Mouse (Mus musculus): ENCODE data around the gene Fcamr.
A peak's percentile ranks its signal among the peaks of the same experiment; 100 is the strongest.

Fcamr gene

DNA sequence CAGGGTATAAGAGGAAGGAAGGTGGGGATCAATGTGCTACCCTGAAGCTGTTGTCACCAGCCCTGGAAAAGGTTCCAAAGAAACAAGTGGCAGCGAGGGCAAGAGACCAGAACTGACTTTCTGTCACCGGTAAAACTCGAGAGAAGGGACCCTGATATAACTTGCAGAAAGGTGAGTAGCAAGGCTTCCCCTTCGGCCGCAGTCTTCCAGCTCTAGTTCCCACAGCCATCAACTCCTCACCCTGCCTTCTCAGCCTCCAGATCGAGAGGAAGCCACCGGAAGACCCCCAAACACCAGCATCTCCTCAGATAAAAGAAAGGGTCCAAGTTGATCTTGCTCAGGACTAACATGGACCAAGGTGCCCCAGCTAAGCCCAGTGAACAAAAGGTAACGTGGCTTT is at the start of gene Fcamr:
Gene Fcamr, plus strand, starts transcription at position 301 of the 400 bp plus-strand sequence.
- no peak for DNase-seq (ENCODE audit: low spot score)

DNA sequence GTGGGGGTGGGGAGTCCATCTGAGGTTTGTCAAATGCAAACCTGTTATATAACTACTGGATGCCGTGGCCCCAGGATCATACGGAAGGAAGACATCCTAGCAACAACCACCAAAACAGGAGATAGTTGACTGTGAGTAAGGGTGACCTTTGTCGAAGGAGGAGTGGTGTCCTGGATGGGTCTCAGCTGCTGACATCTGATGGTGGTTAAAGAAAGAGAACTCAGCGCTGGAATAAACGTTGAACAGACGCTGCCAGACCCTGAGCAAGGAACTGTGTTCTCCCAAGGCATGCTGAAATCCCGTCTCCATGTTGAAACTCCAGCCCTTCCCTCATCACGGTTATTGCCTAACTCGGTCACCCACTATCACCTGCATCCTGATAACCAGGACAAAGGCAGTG is 41.0 kb upstream of the Fcamr start:
- DNase-seq (ENCODE audit: low spot score), result no peak

DNA sequence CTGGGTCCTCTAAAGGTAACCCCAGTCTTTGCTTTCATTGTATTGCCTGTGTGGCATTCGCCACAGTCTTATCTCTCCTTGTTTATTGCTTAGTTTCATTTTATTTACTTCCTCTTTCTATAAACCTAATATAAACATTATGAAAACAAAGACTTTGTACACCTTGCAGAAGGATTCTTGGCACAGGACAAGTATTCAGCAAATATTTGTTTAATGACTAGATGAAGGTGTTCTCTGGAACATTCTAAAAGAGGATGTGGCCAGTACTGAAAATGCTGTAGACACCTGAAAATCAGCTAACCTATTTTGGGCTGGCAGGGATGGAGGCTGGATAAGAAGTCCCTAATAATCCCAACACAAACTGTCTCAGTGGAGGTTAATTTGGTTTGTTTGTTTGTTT is 39.1 kb upstream of the Fcamr start:
- DNase-seq (ENCODE audit: low spot score), result no peak

DNA sequence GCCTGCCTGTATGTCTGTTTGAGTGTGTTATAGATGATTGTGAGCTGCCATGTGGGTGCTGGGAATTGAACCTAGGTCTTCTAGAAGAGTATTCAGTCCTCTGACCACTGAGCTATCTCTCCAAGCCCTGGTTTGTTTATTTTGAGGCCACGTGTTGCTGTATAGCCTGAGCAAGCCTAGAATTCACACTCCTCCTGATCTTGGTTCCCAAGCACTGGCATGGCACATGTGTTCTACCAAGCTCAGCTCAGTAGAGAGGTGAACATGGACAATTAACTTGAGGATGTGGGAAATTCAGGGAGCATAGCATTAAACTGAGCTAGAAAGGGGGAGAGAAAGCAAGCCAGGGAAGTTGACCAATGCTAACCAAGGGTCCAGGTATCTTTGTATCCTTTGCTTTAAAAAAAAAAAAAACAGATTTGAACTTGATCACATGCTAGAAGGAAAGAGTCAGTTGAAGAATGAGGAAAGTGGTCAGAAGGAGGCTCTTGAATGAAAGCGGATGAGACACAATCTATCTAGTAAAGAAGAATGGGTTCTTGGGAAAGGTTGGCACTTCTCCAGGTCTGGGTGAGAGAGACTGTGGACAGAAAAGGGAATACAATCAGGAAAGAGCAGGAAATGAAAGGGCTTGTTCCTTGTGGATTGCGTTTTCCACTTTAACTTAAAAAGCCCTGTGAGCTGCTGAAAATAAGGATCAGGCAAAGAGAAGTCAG is 38.5 kb upstream of the Fcamr start:
- DNase-seq (ENCODE audit: low spot score), result no peak

DNA sequence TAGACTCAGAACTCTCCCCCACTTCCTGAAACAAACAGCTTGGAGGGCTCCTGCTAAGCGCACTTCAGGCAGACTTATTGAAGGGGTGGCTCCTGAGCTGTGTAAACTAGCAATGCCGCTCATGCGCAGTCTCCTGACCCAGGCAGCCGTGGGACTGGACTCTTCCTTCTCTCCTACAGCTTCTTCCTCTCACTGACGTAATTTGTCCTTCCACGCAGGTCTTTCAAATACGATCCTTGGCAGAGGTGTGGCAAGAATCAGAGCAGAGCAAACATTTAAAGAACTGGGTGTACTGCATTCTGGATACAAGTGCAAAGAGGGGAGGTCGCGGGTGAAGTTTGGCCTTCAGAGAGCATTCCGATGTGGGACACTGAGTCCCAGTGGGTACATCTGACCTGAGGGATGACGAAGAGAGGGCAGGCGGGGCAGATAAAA is 36.7 kb upstream of the Fcamr start:
- DNase-seq (ENCODE audit: low spot score), result no peak

DNA sequence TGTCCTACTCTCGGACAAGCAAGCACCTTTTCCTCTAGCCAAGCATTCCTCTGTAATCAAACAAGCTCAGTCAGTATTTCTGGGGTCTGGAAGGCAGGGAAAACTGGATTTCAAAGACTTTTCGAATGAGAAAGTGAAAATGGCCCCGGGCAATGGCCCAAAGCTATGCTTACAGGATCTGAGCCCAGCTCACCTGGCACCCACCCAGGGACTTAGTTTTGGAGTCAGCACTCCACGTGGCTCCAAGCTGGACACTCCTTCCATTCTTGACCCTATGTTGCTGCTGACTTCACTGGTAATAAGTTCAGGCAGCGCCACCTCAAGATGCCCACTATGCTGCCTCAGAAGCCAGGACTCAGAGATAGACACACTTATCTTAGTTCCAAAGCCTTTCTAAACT is 33.6 kb upstream of the Fcamr start:
- no peak for DNase-seq (ENCODE audit: low spot score)

DNA sequence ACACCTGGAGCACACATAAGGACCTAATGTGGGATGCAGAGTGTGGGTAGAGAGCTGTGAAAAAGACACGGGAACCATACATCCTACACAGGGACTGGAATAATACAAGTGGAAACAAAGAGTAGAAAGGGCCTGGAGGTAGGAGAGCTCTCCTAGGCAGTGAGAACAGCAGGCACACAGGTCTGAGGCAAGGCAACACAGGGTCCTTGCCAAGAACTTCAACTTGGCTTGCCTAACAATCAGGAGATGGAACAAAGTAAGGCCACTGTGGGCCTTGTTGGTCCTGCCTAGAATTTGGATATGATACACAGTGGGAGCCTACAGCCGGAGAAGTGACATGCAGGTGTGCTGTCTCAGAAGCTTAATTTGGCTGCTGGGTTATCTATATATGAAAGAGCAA is 30.8 kb upstream of the Fcamr start:
- no peak for DNase-seq (ENCODE audit: low spot score)

DNA sequence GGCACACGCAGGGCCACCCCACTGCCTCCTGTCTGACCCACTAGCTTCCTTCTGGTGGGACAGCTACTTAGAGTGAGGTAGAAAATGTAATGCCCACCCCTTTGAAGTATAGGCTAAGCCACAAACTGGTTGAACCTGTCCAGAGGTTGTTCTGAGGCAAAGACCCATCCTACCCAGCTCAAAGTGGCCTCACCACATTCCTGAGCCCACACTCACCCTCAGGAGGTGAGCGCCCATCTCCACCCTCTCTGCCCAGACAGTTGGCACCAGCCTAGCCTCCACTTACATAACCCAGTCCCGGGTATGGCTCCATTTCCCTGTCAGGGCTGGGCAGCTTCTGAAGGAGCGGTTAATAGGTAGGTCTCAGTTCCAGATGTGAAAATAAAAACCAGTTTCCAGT is 30.2 kb upstream of the Fcamr start:
- DNase-seq (ENCODE audit: low spot score), result no peak

DNA sequence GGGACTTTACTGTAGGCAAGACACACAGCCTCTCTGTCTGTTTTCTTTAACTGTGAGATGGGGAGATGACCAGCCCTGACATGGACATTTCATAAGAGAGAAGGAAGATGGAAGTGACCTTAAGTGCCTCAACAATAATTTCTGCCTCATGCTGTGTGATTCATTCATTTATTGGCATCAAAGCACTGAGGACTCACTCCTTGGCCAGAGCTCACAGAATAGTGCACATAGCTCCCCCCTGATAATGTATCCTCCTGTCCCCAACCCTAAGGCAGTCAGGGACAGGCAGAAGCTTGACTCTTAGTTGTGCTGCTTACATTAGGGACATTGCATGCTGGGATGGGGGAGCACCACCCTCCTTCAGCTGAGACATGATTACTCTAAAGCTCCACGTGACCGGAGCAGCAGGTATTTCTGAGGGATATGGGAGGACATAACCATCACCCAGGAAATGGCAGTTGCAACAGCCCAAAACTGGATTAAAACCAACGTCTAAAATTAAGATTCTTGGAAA is 29.7 kb upstream of the Fcamr start:
- DNase-seq (ENCODE audit: low spot score), result no peak

DNA sequence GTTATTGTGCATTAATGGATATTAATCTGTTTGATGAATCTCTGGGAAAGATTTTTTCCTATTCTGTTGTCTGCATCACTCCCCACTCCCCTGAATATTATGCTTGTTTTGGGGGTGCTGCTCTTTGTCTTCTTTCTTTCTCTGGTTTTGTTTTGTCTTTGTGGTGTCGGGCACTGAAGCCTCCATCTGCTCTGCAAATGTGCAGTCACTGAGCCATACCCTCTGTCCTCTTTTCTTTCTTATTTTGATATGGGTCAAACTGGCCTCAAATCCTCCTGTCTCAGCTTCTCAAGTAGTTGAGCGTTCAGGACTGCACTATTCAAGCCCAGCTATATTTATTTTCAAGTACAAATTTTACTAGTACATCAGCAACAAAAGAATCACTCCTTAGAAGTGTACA is 25.5 kb upstream of the Fcamr start:
- no peak for DNase-seq (ENCODE audit: low spot score)

DNA sequence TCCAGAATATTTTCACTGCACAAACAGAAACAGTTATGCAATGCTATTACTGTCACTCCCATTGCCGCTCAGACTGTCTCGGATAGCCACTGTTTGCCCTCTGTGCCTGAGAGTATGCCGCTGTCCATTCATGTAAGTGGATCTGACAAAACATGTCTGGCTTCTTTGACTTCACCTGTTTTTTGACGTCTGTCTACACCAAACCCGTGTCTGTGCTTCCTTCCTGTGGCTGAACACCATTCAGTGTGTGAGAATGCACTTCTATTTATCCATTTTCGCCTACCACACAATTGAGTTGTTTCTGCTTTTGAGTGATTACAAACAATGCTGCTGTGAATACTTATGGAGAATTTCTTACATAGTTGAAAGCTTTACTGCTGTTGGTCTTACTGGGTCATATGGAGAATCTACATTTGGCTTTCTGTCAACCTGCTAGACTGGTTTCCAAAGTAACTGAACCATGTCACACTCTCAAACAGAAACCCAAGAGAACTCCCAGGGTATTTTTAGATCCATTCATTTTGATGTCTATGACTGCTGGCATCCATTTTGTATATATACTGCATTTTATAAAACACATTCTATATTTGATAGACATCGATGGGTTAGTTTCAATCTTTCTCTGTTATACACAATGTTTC is 24.9 kb upstream of the Fcamr start:
- DNase-seq (ENCODE audit: low spot score), result no peak

DNA sequence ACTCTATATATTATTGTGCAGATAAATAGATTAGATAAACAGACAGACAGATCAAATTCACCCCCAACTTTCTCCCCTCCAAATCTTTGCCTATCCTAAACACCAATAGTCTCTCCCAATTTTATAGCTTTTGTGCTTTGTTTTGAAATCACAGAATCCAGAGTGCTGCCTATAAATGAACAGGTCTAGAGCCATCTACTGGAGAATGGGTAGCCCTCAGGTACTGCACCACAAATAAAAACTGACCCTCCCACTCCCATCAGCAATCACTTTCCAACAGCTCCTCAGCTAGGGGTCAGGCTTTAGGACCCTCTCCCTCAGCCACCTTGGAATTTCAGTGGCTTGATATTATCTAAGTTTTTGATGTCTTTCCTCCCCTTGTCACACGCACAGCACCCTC is 24.1 kb upstream of the Fcamr start:
- no peak for DNase-seq (ENCODE audit: low spot score)

DNA sequence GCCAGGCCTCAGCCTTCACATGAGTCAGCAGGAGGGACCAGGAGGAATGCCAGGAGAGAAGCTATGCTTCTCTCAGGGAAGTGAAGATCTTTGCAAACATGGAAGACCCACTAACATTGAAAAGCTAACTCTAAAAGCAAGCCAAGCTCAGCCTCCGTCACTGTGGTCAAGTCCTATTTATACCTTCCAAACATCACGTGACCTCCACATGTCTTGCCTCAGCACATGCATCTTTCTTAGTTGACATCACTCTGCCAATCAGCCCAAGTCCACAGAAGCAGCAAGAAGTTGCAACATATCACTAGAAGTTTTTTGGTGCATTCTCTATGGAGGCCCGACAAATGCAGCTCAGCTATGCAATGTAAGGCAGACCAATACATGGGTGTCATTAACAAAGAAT is 20.8 kb upstream of the Fcamr start:
- DNase-seq (ENCODE audit: low spot score), result no peak

DNA sequence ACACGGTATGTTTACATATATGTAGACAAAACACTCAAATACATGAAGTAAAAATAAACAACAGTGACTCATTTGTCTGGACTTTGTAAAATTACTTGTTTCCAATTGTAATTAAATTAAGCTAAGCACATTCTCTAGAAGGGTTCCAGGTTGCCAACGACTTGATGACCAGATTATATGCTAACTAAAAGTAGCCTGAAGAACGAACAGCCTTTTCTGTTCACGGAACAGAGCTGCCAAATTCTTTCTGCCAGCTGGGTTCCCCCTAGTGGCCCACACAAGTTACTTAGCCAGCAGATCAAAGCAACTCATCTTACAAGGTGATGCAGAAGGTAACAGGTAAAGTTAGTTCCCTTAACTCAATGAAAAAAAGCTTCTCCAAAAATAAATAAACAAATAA is 16.6 kb upstream of the Fcamr start:
- peak; percentile 45 for DNase-seq (ENCODE audit: low spot score)

DNA sequence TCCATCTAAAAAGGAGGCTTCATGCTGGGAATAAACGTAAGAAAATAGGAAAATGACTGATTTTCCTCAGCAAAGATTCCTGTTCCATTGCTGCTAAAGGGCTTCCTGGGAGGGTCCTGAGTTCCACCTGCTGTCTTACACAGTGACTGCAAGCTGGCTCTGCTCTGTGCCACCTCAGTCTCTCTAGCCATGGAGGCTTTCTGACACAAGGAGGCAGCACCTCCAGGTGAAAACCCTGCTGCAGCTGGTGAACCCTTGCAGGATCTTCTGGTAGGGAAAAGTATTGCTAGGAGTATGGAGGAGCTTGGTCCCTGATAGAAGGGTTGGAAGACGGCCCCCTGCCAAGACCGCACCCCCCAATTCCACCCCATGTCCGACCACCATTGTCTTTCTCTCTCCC is 13.7 kb upstream of the Fcamr start:
- DNase-seq (ENCODE audit: low spot score), result no peak

DNA sequence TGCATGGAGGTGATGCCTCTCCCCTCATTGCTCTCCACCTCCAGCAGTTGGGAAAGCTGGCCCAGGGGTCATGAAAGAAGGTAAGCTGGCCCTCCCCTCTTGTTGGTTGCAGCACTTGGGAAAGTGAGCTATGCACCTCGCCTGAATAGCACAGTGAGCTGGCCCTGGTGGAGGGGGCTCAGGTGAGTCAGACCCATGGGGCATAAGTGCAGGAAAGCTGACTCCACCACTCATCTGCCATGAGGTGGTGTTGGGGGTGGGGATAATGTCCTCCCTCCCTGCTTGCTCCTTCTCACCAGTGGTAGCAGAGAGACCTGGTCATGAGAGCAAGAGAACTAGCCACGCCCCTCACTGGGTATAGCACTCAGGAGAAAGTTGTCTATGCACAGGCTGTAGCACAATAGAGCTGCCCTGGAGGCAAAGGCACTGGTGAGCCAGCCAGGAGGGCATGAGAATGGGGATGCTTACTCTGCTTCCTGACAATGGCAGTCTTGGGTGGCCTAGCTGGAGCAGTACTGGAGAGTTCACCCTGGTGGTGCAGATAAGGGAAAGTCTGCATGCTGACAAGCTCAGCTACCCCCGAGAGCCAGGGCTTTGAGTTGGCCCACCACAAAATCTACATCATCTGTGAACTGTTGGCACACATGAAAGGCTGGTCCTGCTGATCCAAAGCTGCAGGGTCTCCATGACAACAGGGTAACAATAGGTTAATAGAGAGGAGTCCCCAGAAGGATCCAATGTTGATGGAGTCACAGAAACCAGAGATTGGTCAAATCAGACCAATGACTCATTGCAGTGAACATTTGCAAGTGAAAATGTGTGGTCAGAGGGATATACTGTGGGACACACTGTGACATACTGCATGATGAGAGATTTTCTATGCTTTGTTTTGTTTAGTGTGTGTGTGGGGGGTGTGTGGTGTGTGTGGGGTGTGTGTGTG is 10.9 kb upstream of the Fcamr start:
- peak; percentile 18 for DNase-seq (ENCODE audit: low spot score)

DNA sequence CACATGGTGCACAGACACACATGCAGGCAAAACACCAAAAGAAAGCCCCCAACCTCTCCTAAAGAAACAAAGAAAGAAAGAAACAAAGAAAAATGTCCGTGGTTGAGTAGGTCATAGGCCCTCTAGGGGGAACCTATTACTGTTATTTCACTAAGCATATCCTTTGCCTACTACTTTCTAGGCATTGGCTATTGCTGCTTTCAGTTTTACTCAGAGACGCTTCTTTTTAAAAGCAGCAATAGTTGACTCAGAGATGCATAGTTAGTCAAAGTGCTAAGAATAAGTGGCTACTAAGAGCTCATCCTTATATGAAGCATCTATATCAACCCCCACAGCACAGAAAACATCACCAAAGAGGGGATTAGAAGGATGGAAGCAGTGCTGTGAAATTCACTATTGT is 5.4 kb upstream of the Fcamr start:
- DNase-seq (ENCODE audit: low spot score), result no peak

DNA sequence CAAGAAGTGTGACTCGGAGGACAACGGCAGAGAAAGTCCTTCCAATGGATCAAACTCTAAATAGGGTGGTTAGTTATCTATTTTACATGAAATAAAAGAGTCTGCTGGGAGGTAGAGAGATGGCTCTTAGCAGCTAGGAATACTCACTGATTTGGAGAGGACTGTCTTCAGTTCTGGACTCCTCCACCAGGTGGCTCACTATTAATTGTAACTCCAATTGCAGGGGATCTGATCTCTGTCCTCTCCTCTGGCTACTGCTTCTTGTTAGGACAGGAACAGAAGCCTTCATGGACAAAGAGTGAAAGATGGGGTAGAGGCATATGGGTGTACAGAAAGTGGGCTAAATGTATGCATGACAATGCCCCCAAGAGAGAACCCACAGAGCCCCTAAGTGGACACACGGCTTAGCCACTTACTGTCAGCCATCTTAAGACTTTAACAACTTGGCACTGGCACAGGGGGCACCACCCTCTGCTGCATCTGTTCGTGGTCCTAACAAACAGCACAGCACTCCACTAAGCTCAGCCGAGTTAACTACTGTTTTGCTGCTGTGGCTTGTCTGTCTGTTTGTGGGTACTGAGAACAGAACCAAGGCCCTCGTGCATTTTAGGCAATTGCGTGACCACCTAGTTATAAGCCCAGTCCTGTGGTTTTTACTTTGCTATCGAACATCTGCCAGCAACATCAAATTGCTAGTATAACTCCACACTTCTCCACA is 3.6 kb upstream of the Fcamr start:
- DNase-seq (ENCODE audit: low spot score), result peak; percentile 67

DNA sequence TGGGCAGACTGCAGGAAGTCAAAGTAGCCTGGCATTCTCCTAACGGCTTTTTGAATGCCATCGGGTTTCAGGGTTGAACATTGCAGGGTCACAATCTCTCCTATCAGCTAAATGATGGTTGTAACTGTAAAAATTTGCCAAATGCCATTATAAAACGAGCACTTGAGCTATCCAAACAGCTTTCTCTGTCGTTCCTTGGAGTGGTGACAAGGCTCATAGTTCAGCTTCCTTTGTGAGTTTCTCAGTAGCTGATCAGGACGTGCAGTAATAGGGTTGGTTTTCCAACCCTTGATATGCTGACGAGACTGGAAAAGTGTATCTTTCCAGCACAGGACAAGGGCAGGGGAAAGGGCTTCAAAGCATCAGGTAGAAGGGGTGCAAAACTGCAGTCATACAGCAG is 2.7 kb upstream of the Fcamr start:
- DNase-seq (ENCODE audit: low spot score), result no peak

DNA sequence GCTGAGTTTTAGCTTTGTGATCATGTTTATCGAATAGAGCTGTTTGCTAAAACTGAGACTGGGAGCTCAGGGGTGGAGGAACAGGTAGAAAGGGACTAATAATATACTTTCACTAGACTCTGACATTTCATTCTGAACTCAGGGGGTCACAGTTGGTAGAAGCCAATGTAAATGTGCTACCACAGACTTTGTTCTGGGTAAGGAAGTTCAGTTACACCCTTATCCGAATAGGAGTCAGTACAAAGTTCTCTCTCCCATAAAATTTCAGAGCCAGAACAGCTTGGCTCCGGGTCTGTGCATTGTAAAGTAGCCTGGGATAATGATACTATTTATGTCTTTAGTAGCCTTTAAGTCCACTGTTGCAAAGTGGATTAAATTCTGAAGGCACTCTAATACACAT is 2.2 kb upstream of the Fcamr start:
- no peak for DNase-seq (ENCODE audit: low spot score)

DNA sequence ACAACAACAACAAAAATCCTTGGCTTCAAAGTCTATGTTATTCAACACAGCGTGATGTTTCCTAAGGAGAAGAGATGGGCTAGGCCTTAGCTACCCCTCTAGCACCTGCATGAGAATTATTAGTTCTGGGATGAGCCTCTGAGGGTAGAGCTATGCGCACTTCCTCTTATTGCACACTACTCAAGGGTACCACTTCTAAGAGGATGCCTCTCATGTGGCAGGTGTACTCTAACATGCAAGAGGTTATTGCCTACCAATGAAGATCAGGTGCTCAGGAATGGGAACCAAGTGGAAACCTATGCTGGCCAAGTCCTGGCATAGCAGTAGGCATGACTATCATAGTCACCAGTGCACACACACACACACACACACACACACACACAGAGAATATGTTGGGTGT is 1.3 kb upstream of the Fcamr start:
- no peak for DNase-seq (ENCODE audit: low spot score)

DNA sequence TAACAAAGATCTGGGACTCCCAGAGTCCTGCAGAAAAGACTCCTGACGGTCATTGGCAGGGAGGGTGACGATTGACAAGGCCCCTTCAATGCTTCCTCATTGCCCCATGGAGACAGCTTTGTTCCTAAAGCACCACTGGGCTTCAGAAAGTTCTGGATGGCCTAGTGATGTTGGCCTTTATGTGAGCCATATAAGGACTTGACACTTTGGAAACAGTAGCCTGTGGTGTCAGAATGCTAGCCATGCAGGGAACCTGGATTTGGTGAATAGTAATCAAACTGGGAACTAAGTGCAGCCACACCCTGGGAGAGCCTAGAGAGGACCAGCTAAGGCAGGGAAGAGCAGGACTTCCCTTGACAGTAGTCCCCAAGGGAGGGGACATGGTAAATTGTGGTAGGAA is 809 bp downstream of the Fcamr start:
- no peak for DNase-seq (ENCODE audit: low spot score)

Data from embryo, embryonic 10.5 days (tissue).